Mouse (Mus musculus): ENCODE measurements around the gene Fam189a1.
A peak's percentile ranks its signal among the peaks of the same experiment; 100 is the strongest.

The Fam189a1 gene

GRCm38 (mm10) chr7:64725967-64726695, 430.2 kb downstream of the Fam189a1 start:
- no peak for DNase-seq

- no peak for DNase-seq
These were observed 432.0 kb downstream of the Fam189a1 start for GRCm38 (mm10) chr7:64724409-64724808.

GRCm38 (mm10) chr7:64723313-64723712, 433.1 kb downstream of the Fam189a1 start:
- DNase-seq: no peak

- no peak for DNase-seq
These were observed 440.1 kb downstream of the Fam189a1 start for GRCm38 (mm10) chr7:64716286-64716685.

GRCm38 (mm10) chr7:64709520-64710262, 446.7 kb downstream of the Fam189a1 start:
- DNase-seq: peak; percentile 23

GRCm38 (mm10) chr7:64708176-64708575, 448.2 kb downstream of the Fam189a1 start:
- DNase-seq: no peak
